9 mouse cellular contexts compared by ENCODE assay signal in genomic region chrX:69359360-69359759, GRCm38 (mm10). TPM values are rescaled to one million over a fixed set of nuclear protein-coding genes. Genes with fewer than 3 reads are reported as not detected.
DNase-seq lines count a peak whose midpoint lies in the region; ATAC-seq lines count a peak whose summit lies in the region.
"Had no signal": no experiment of that assay in that cellular context is flagged by ENCODE, and none has a peak within 500 bp of the region (broad histone marks: within the 10 kb centered on the region; RNA-seq: fewer than 3 reads in every experiment).

No protein-coding gene starts in this region.

- no peaks in the 10 kb centered on the region for H3K9me3 ChIP-seq in embryonic facial prominence, embryonic 11.5 days (replicated peaks; ENCODE audit: control insufficient read depth, low read length)
- no peaks in the 10 kb centered on the region for H3K9me3 ChIP-seq in heart, embryonic 15.5 days (replicated peaks)
- no peaks in the 10 kb centered on the region for H3K9me3 ChIP-seq in limb, embryonic 10.5 days (replicated peaks)

- peak; percentile 6 for DNase-seq in gastrocnemius, adult 18-20 months (ENCODE audit: low spot score)
- DNase-seq in gastrocnemius, postnatal 25 days: no peak
- no peak for DNase-seq in embryonic facial prominence, embryonic 11.5 days (ENCODE audit: low spot score)
- DNase-seq in limb, embryonic 10.5 days (ENCODE audit: low spot score): no peak
- peak; percentile 14 for DNase-seq in right cerebral cortex, postnatal 4 days
- DNase-seq in embryo, embryonic 10.5 days (ENCODE audit: low spot score): no peak

- 26% methylated on average over 5 of the region's 5 CpGs for WGBS in embryonic facial prominence, embryonic 11.5 days
- 33% methylated on average over 5 of the region's 5 CpGs for WGBS in heart, embryonic 15.5 days
- 28% methylated on average over 5 of the region's 5 CpGs for WGBS in limb, embryonic 10.5 days

- H3K4me1 ChIP-seq in embryonic facial prominence, embryonic 11.5 days (ENCODE audit: control insufficient read depth, insufficient read depth, low read length): no peaks in the 10 kb centered on the region
- H3K4me1 ChIP-seq in heart, embryonic 15.5 days (replicated peaks): 0 out of 2 replicates have a peak, but pooled peaks cover 3% of the 10 kb centered on the region
- peaks cover 2% of the 10 kb centered on the region for H3K4me1 ChIP-seq in limb, embryonic 10.5 days

- H3K9ac ChIP-seq in embryonic facial prominence, embryonic 11.5 days (replicated peaks; ENCODE audit: low read length): no peak overlapping the region
- no peak overlapping the region for H3K9ac ChIP-seq in heart, embryonic 15.5 days

- H3K4me3 ChIP-seq in embryonic facial prominence, embryonic 11.5 days (ENCODE audit: low read depth, low read length): no peak overlapping the region; the same call in 1 of the 2 replicates
- no peak overlapping the region for H3K4me3 ChIP-seq in heart, embryonic 15.5 days
- H3K4me3 ChIP-seq in limb, embryonic 10.5 days: peak overlapping the region; percentile 72

- H3K27me3 ChIP-seq in embryonic facial prominence, embryonic 11.5 days (ENCODE audit: control insufficient read depth, insufficient read depth, low read length): 0 out of 2 replicates have a peak, but pooled peaks cover 2% of the 10 kb centered on the region
- H3K27me3 ChIP-seq in heart, embryonic 15.5 days: 0 out of 2 replicates have a peak, but pooled peaks cover 6% of the 10 kb centered on the region
- peaks cover 43% of the 10 kb centered on the region for H3K27me3 ChIP-seq in limb, embryonic 10.5 days (ENCODE audit: low read depth, poor library complexity, severe bottlenecking)

- no peaks in the 10 kb centered on the region for H3K36me3 ChIP-seq in embryonic facial prominence, embryonic 11.5 days (replicated peaks; ENCODE audit: control insufficient read depth, insufficient read depth, low read depth, low read length)
- H3K36me3 ChIP-seq in heart, embryonic 15.5 days: no peaks in the 10 kb centered on the region
- no peaks in the 10 kb centered on the region for H3K36me3 ChIP-seq in limb, embryonic 10.5 days

- no peak overlapping the region for H3K27ac ChIP-seq in embryonic facial prominence, embryonic 11.5 days (replicated peaks; ENCODE audit: low read depth, low read length)
- no peak overlapping the region for H3K27ac ChIP-seq in heart, embryonic 15.5 days
- no peak overlapping the region for H3K27ac ChIP-seq in limb, embryonic 10.5 days
- H3K27ac ChIP-seq: macrophage had no signal

- no peak for ATAC-seq in embryonic facial prominence, embryonic 11.5 days (replicated peaks; ENCODE audit: insufficient number of reproducible peaks, low FRiP score, low TSS enrichment, low read depth)
- ATAC-seq in heart, embryonic 15.5 days (replicated peaks; ENCODE audit: insufficient number of reproducible peaks, insufficient read depth, low FRiP score, low read depth): no peak
- ATAC-seq in megakaryocyte, adult 5-6 weeks (ENCODE audit: poor library complexity, severe bottlenecking): no peak

- H3K4me2 ChIP-seq in embryonic facial prominence, embryonic 11.5 days (ENCODE audit: low read depth, low read length): peak overlapping the region; percentile 50
- H3K4me2 ChIP-seq in heart, embryonic 15.5 days: peak overlapping the region; percentile 68

RNA-seq across cellular contexts. Expression of gene Aff2, which starts 0.7 kb away (rescaled TPM):
- total RNA-seq in gastrocnemius, adult 18-20 months (2021): under 1 TPM; 0.76 to 0.84 TPM
- total RNA-seq in gastrocnemius, postnatal 25 days (2021): under 1 TPM; 0.72 to 0.97 TPM
- polyA plus RNA-seq in embryonic facial prominence, embryonic 11.5 days (2014; fragmentation: Nextera tagmentation; extraction: Ambion mirVana): 8.9 and 10.3 TPM in 2 replicates
- 4.8 and 5.6 TPM in 2 replicates for polyA plus RNA-seq in heart, embryonic 15.5 days (2015; fragmentation: Nextera tagmentation; extraction: Ambion mirVana)
- 18.6 and 25.9 TPM in 2 replicates for polyA plus RNA-seq in limb, embryonic 10.5 days (2016; fragmentation: Nextera tagmentation; extraction: Ambion mirVana)
- 2.6 and 5.3 TPM in 2 replicates for total RNA-seq in megakaryocyte, adult 5-6 weeks (2015)
- 1.5 and 2.5 TPM in 2 replicates for total RNA-seq in megakaryocyte, adult 5-6 weeks (2017)

Comparison
In these comparisons a context has a peak if more than half of its experiments do, and no peak if none do; other contexts are left out.
1. DNase-seq: peak in gastrocnemius, adult 18-20 months (single experiment) and right cerebral cortex, postnatal 4 days (single experiment); none in gastrocnemius, postnatal 25 days (single experiment), embryonic facial prominence, embryonic 11.5 days (single experiment), limb, embryonic 10.5 days (single experiment) and embryo, embryonic 10.5 days (single experiment).